Mouse (Mus musculus) ES-E14 (cell line): Measurements from ENCODE around the gene Entpd3.

ENCODE experiments used
- CHD2 ChIP-seq: IDR thresholded peaks from 2 replicates; pipeline ENCODE4 v1.6.1; 2014; ENCODE audit warnings: mild to moderate bottlenecking, low read depth, low read length, inconsistent platforms
- HCFC1 ChIP-seq: IDR thresholded peaks from 2 replicates; pipeline ENCODE4 v1.6.1; 2012; ENCODE audit warnings: low read length, inconsistent platforms, borderline replicate concordance; ENCODE audit not compliant: insufficient read depth
- MAFK ChIP-seq: IDR thresholded peaks from 2 replicates; pipeline ENCODE4 v1.6.1; 2014; ENCODE audit warnings: mild to moderate bottlenecking, low read depth, low read length, inconsistent platforms; ENCODE audit not compliant: insufficient read depth
- ZC3H11A ChIP-seq: IDR thresholded peaks from 2 replicates; pipeline ENCODE4 v1.6.1; 2012; ENCODE audit warnings: low read depth, mild to moderate bottlenecking, inconsistent platforms, low read length, borderline replicate concordance
- ZNF384 ChIP-seq: IDR thresholded peaks from 2 replicates; pipeline ENCODE4 v1.6.1; 2012; ENCODE audit warnings: low read depth, low read length, inconsistent platforms

GRCm38 (mm10) chr9:120516720-120517119 is 22.9 kb upstream of the Entpd3 start:
- TF ChIP-seq ZNF384 (no peak), MAFK (no peak), HCFC1 (no peak), ZC3H11A (no peak), CHD2 (no peak)
